Mouse (Mus musculus) retina, adult 2 months (tissue): ENCODE measurements around the gene Gabrd.
"Not testable (repeated sequence)": the region's sequence is repeated elsewhere in the genome, so short reads cannot be mapped to it uniquely, and the experiment has no call there.

Experiments
- DNase-seq: peaks from one replicate; pipeline ENCODE4 v3.0.0-alpha.2; 2012; ENCODE audit warnings: low read depth, low spot score

Gabrd gene

DNA sequence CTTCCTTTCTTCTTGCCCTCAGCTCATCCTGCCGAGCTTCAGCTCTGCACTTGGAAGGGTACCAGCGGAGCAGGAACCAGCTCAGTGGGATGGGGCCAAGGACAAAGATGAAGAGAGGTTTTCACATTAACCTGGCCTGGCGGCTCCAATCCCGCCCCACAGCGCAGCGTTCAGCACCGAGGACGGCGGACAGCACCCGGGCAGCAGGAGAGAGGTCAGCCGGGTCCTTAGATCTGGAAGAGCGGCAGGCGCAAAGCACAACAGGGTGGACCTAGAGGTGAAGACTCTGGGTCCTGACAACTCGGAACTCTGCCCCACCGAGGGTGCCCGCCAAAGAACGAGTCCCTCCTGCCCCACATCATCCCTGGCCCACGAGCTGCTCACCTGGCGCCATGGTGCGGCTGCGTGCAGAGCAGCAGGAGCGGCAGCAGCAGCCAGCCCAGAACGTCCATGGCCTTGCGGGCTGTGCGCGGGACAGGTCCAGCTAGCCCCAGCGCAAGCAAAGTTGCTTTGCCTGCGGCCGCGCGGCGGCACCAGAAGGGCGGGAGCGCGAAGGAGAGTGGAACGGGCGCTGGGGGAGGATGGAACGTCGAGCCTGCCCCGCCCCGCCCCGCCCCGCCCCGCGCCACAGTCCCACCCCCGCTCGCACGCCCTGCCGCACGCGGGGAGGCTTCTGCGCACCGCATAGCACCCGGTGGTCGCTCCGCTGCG, at the start of gene Gabrd:
TSS of gene Gabrd (minus strand) at position 602 of the 711 bp plus-strand sequence.
- no peak for DNase-seq

GRCm38 (mm10) chr4:155442808-155443207, 44.9 kb upstream of the Gabrd start:
- DNase-seq, result no peak

DNA sequence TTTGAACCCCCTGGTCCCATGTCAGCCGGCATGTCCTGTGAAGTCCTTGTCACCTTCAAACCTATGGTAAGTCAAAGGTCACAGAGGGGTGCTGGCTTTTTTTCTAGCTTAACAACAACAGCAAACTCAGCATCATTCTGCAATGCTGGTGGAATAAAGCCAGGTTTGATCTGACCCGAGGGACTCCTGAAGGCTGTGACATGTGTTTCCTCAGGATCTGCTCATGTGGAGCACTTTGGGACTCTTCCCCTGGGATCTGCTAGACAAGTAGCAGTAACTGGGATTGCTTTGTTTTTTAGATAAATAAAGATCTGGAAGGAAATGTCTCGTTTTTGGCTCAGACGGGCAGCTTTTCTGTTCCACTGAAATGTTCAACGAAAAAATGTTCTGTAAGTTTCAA, 36.1 kb upstream of the Gabrd start:
- no peak for DNase-seq

DNA sequence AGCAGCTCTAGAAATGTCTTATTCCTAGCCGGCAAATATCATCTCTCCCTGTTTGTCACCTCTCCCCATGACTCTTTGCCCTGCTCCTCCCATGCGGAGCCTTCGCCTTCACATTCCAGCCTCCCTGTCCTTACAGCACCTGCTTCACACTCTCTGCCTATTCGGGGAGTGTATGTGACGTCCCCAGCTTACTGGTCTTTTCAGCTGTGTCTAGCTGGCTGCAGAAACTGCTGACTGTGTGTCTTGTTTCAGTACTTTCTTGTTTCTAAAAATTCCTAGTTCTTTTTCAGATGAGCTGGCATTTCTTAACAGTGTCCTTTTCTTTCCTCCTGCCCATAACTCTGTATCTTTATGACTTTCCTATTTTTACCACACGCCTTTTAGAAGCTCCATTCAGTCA, 34.4 kb upstream of the Gabrd start:
- DNase-seq, result no peak

GRCm38 (mm10) chr4:155429202-155429601, 31.3 kb upstream of the Gabrd start:
- no peak for DNase-seq

DNA sequence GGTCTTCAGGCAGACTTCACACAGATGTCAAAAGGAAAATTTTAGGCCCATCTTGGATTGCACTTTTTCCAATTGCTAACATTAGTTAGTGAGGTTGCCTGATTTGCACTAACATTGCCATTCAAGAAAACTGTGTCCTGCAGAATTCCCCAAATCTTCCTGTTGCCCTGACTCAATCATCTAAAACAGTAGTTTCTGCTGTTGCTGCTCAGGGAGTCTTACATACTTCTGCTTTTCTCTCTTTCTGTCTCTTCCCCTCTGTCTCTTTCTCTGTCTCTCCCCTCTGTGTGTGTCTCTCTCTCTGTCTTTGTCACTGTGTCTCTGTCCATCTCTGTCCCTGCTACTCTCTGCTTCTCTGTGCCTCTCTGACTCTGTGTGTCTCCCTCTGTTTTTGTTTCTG, 30.5 kb upstream of the Gabrd start:
- no peak for DNase-seq

GRCm38 (mm10) chr4:155426272-155426671, 28.4 kb upstream of the Gabrd start:
- DNase-seq, result no peak

- no peak for DNase-seq
Measured at GRCm38 (mm10) chr4:155423988-155424387, 26.1 kb upstream of the Gabrd start.

- not testable (repeated sequence) for DNase-seq
Measured at GRCm38 (mm10) chr4:155421412-155422370, 23.8 kb upstream of the Gabrd start.

DNA sequence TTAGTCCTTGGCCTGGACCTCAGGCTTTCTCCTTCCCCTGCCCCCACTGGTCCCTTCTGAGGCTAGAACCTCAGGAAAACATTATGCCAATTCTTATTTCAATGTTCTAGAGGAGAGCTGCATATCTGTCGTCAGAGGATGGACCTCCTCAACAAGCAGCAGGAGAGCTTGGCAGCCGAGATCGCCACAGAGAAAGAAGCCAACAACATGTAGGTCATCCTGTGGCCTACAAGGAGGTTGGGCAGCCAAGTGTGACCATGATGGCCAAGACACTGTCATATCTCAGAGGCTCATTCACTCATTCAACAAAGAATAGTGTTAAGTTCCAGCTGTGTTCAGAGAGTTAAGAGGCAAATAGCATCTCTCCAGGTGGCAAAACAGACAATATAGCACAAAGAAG, 22.2 kb upstream of the Gabrd start:
- DNase-seq, result no peak

DNA sequence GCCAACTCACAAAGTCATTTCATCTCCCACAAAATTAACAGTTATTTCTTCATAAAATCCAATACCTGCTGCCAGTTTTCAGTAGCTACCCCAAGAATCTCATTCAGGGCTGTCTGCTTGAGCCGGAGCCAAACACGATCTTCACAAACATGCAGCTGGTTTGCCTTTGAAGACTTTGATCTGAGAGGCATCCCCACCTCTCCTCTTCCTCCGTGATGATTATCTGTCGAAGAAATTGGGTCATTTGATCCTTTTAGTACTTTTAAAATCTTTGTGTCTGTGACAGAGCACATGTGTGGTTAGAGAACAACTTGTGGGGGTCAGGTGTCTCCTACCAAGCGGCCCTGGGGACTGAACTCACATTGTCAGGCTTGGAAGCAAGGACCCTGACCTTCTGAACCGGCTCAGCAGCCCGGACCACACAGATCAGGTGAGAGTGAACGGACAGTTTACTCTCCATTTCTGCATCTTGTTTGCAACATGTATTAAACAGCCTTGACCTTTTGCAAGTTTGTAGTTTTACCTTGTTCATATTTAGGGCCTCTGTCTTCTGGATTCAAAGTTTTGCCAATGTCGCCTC, 16.8 kb upstream of the Gabrd start:
- no peak for DNase-seq

GRCm38 (mm10) chr4:155413641-155414335, 15.9 kb upstream of the Gabrd start:
- no peak for DNase-seq

- DNase-seq, result no peak
Measured at GRCm38 (mm10) chr4:155412124-155412523, 14.2 kb upstream of the Gabrd start.

DNA sequence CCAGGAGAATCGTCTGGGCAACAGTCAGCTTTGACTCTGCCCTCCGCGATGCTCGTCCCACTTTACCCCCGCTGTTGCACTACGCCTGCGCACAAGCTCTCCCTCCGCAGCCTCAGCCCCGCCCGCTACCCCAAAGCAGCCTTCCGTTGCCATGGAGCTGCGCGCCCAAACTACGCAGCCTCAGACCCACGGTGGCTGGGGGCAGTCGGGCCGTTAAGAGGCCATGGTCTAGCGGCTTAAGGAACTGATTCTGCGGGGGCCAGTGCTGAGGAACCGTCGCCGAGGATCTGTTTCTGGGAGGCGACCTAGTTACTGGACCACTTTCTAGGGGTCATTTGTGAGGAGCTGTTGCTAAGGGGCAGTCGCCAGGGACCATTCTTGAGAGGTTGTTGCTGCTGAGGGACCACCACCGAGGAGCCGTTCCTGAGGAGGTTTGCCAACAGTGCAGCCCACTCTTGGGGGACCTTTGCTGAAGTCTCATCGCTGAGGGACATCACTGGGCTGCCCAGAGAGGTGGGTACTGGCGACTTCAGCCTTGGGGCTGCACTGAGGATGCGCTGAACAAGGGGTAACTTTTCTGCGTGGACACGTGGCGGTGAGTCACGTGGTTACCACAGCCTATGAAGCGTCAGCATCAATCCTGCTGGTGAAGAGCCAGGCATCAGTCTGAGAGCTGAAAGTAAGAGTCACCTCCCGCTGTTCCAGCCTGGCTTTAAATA, 11.3 kb upstream of the Gabrd start, which contains the start of gene Cfap74:
TSS of gene Cfap74 (plus strand) at position 133 of the 719 bp plus-strand sequence.
- peak; percentile 81 for DNase-seq

DNA sequence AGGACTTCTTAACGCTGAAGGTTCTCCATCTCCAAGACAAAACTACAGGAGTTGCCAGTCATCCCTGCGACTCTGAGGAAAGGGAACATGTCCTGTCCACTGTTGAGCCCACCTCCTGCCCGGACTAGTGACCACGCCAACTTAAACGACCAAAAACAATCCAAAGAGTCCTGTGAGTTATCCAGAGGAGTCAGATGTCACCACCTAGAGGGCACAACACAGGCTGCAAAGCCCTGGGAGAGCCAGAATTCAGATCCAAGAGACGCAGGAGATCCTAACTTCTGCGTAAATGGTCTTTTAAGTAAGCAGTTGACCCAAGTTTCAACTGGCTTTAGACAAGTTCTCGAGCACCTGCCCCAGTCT, 10.8 kb upstream of the Gabrd start:
- DNase-seq, result no peak

DNA sequence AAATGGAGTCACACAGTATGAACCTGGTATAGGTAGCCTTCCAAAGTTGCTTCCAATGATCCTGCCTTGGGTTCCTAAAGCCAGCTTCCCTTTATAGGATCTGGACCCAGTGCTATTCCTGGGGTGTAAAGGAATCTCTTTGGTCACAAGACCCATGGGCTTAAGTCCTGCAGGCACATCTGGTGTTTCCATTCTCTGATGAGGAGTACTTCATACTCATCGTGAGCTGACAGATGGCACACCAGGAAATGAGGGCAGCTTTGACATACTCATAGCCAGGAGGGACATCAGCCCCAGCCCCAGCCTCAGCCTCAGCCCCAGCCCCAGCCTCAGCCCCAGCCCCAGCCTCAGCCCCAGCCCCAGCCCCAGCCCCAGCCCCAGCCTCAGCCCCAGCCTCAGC, 4.6 kb upstream of the Gabrd start:
- DNase-seq, result no peak

GRCm38 (mm10) chr4:155401121-155401520, 3.2 kb upstream of the Gabrd start:
- DNase-seq, result no peak

- no peak for DNase-seq
Measured at GRCm38 (mm10) chr4:155398222-155398540, 269 bp upstream of the Gabrd start.

DNA sequence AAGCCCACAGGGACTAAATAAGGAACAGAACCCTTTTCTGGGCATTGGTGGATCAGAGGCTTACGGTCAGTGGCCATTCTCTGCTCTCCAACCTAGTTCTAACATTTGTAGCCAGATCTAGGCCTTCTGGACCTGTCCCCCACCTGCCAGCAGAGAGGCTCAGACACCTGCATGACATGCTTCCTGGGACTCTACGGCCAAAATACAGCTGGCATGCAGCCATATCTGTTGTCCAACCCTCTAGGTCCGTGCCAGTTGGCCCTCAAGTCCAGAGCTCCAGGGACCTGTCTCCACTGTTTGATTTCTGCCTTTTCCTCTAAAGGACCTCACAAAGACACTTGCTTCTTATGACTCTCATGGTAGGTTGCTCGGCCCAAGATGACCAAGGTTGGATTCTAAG, 1.2 kb downstream of the Gabrd start:
- DNase-seq, result no peak

GRCm38 (mm10) chr4:155395471-155395870, 2.4 kb downstream of the Gabrd start:
- DNase-seq, result no peak

GRCm38 (mm10) chr4:155387166-155387565, 10.7 kb downstream of the Gabrd start:
- DNase-seq, result no peak
